Mouse (Mus musculus): Measurements from ENCODE around the gene Nxf1. TPM values are rescaled to one million over a fixed set of nuclear protein-coding genes. Genes with fewer than 3 reads are reported as not detected.

The Nxf1 gene
- total RNA-seq, 1 experiment from 2014 or later, result 183 TPM

DNA sequence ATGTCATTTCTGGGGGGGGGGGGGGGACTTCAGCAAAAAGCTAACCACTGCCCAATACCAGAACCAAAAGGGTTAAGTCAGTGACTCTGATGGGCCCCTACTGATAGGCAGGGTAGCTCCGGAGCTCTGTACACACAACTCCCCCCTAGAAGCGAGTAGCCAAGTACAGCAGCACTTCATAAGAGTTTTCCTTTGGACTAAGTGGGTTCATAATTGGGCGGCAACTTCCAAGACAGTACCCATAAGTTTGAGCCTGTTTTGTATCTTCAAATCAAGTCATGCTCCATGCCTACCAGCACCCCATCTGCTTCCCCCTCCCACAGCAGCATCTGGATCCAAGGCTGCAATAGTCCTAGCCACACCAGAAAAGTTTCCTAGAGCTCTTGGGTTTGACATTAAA is 1.2 kb upstream of the Nxf1 start:
- no peak for ATAC-seq (ENCODE audit: extremely low read depth, insufficient number of reproducible peaks, low FRiP score, poor library complexity, severe bottlenecking)

DNA sequence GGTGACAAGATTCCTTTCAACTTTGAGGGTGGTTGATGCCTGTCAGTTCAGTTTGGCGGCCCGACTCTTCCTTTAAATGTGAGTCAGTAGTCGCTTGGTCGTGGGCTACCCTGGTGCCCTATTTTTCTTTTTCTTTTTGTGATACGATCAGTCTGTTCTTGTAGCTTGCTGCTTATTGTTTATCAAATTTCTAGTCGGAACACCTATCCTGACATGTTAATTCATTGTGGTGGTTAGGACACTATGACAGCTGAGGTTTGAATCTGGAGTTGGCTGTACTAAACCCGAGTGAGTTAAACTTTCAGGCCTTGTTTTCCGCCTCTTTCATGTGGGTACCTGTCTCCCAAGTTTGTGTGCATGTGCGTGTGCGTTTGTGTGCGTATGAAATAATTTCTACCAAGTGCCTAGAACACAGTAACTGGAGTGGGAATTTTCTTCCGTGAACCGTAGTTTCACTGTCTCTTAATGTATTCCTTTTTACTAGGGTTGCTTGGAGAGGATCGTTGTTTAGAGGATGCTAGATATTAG is 662 bp downstream of the Nxf1 start:
- ATAC-seq (ENCODE audit: extremely low read depth, insufficient number of reproducible peaks, low FRiP score, poor library complexity, severe bottlenecking), result no peak

DNA sequence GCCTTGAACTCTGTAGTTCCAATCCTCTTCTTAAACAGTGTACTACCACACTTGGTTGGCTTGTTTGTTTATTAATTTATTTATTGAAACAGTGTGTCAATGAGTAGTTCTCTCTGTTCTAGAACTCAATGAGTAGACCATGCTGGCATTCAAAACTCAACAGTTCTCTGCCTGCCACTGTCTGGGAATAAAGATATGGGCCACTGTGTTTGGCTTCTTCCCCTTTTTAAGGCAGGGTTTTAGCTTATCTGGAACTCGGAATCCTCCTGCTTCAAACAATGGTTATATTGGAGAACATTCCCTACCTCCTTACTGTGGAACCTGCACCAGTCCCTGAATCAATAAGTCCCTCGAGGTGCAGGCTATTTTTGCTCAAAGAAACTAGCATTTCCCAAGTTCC is 2.0 kb downstream of the Nxf1 start:
- no peak for ATAC-seq (ENCODE audit: extremely low read depth, insufficient number of reproducible peaks, low FRiP score, poor library complexity, severe bottlenecking)

DNA sequence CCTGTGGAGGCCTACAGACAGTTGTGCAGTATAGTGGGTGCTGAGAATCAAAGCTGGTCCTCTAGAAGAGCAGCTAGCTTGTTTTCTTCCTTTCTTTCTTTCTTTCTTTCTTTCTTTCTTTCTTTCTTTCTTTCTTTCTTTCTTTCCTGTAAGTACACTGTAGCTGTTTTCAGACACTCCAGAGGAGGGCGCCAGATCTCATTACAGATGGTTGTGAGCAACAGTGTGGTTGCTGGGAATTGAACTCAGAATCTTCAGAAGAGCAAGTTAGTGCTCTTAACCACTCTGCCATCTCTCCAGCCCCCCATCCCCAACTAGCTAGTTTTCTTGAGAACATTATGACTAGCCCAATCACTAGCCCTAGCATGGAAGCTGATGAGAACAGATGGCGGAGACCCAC is 3.9 kb downstream of the Nxf1 start:
- ATAC-seq (ENCODE audit: extremely low read depth, insufficient number of reproducible peaks, low FRiP score, poor library complexity, severe bottlenecking), result no peak

DNA sequence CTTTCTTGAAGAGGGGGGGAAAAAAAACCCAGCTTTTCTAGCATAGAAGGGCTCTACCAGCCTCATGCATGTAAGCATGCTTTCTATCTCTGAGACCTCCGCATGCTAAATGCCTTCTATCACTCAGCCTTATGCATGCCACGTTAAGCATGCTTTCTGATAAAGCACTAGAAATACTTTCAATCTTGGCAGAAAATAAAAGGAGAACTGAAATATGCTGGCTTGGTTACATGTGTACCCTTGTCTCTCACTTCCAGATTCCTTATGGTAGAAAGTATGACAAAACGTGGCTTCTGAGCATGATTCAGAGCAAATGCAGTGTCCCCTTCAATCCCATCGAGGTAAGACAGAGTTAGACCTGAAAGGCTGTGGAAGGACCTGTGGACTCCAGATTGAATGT is 6.4 kb downstream of the Nxf1 start:
- ATAC-seq (ENCODE audit: extremely low read depth, insufficient number of reproducible peaks, low FRiP score, poor library complexity, severe bottlenecking), result no peak

DNA sequence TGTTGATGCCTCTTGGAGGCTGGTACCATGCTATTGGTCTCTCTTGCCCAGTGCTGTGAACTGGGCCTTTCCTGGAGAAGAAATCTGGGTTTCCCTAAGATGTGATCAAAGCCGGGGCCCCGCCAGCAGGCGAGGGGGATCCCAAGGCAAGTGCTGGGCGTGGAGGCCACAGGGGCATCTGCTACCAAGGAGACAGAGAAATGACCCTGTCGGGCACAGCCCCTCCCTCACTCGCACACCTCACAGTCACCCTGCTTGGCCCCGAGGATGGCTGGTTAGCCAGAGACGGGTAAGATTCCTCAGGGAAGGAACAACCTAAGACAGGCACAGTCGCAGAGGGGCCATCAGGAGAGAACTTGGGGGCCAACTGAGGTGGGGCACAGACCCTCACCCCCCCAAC is 8.7 kb downstream of the Nxf1 start:
- no peak for ATAC-seq (ENCODE audit: extremely low read depth, insufficient number of reproducible peaks, low FRiP score, poor library complexity, severe bottlenecking)

DNA sequence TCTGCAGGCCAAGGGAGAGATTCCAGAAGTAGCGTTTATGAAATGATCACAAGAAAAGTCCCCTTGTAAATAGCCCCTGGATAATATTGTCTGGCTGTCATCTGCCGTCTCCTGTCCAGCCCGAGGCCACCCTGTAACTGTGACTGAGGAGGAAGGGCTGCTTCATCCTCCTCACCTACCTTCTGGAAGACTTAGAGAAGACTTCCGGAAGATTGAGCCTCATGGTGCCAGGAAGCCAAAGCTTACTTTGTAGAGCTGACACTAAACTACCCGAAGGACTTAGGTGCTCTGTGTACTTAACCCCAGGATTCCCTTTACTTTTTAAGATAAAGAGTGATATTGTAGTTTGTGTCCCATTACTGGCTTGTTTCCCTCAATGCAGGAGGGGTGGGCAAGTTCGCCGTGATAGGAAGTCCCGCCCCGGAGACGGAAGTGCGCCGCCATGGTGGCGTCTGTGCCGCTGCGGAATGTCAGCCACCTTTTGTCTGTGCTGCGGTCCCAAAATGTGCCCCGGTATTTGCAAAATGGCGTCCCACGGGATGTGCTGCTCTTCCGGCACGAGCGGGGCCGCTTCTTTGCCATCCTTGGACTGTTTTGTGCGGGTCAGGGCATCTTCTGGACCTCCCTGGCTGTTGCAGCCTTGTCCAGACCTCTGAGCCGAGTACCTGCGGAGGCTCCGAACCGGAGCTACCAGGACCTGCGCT is 13.8 kb downstream of the Nxf1 start, which contains the start of gene Tmem223:
Gene Tmem223 (plus strand): TSS at position 430 of the 704 bp plus-strand sequence.
- ATAC-seq (ENCODE audit: extremely low read depth, insufficient number of reproducible peaks, low FRiP score, poor library complexity, severe bottlenecking), result peak; percentile 62

DNA sequence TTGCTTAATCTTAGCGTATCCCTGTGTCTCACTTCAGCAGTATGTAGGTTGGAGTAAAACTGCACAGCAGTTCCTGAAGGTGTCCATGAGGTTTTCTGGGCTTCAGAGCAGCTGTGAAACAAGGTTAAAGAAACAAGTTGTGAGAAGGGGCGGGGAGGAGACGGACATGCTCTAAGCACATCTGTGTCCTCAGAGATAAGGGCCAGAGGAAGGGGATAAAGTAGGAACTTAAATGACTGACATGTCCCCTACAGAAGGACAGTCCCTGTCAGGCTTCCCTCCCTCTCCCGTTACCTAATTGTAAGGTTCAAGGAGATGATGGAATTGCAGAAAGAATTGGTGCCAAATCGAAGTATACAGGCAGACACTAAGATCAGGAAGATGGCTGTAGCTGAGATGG is 16.1 kb downstream of the Nxf1 start:
- ATAC-seq (ENCODE audit: extremely low read depth, insufficient number of reproducible peaks, low FRiP score, poor library complexity, severe bottlenecking), result no peak

DNA sequence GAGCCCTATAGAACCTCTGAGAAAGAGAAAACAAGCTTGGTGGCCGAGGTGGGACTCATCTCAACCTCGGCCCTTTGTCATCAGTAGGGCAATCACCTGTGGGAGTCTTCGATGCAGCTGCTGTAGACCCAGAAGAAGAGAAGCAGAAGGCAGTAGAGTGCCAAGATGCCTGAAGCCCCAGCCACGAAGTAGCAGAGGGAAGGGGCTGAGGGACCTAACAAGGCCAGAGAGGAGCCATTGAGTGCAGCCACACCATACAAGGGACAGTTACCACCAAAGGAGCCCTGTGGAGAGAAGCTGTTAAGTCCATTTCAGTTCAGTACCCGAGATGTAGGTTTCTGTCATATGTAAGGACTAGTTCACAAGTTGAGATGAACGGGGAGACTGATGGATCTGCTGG is 16.5 kb downstream of the Nxf1 start:
- ATAC-seq (ENCODE audit: extremely low read depth, insufficient number of reproducible peaks, low FRiP score, poor library complexity, severe bottlenecking), result no peak

DNA sequence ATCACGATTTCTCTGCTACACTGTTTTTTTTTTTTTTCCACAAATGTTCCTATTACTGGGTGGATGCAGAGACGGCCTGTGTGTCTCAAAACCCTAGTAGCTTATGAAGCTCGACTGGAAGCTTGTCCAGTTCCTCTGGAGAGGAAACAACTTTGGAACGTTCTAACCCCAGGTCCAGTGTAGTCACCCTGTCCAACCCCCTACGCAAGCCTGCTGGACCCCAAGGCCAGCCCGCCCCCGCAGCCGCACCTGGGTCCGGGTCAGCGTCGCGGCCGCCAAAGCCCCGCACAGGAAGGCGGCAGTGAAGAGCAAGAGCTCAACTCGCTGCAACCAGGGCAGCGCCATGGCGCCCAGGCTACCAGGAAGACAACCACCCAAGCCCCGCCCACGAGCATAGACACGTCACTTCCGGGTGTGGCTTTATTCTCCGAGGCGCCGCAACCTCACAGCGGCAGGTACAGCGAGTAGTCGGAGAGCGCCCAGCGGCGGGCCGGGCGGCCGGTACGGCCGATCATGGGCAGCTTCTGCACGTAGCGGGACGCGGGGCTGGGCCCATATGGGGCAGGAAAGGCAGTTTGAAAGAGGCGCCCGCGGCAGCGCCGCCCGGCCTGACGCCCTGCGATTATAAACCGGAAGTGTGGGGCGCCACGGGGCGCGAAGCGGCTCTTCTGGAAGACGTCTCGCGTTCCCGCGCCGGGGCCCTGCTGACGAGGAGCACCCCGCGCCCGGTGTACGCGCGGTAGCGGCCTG is 17.4 kb downstream of the Nxf1 start, which contains the start of gene Tmem179b:
Gene Tmem179b (minus strand): TSS at position 382 of the 750 bp plus-strand sequence.
- ATAC-seq (ENCODE audit: extremely low read depth, insufficient number of reproducible peaks, low FRiP score, poor library complexity, severe bottlenecking), result peak; percentile 91

DNA sequence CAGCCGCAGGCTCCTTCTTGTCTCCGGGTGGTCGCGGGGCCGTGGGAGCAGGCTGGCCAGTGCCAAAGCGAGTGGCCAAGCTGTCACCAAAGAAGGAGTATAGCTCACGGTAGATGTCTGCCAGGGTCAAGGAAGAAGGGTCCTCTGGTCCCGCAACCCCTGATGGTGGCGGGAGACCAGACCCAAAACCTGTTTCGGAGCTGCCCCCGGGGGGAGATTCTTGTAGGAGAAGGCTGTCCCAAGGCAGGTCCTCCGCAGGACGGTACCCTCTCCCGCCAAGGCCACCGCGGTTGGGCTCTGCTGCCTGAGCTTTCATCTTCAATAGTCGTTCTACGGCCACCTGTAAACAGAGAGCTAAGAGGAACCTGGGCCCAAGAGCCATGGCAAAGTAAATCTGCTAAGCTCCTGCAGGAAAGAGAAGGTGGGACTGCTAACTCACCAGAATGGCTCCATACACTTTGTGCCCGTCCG is 18.1 kb downstream of the Nxf1 start:
- ATAC-seq (ENCODE audit: extremely low read depth, insufficient number of reproducible peaks, low FRiP score, poor library complexity, severe bottlenecking), result no peak

DNA sequence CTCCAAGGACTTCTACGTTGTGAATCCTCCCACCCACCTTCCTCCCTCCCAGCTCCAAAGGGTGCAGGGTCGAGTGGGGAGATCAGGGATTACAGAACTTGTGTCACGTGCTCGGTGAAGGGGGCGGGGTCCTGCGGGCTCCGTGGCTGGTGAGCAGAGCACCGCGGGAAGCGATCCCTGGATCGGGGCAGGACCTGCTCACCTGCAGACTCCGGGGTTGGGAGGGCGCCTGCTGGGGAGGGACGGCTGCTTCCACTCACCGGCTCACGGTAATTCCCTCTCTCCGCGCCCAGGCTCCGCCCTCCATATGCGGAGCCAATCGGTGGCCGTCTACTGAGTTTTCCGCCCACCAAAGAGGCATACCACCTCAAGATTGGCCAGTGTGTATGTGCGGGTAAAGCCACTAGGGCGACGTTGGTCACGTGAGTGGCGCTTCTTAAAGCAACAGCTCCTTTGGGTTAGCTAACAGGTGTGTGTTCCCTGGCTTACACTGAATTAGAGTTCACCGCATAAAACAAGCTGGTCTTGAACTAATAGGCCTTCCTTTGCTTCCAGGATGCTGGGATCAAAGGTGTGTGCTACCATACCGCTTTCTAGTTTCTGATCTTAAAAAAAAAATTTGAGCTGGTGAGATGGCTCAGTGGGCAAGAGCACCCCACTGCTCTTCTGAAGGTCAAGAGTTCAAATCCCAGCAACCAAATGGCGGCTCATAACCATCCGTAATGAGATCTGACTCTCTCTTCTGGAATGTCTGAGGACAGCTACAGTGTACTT is 29.3 kb downstream of the Nxf1 start, which contains the start of gene Taf6l:
Gene Taf6l (minus strand): TSS at position 410 of the 774 bp plus-strand sequence.
- ATAC-seq (ENCODE audit: extremely low read depth, insufficient number of reproducible peaks, low FRiP score, poor library complexity, severe bottlenecking), result peak; percentile 98

DNA sequence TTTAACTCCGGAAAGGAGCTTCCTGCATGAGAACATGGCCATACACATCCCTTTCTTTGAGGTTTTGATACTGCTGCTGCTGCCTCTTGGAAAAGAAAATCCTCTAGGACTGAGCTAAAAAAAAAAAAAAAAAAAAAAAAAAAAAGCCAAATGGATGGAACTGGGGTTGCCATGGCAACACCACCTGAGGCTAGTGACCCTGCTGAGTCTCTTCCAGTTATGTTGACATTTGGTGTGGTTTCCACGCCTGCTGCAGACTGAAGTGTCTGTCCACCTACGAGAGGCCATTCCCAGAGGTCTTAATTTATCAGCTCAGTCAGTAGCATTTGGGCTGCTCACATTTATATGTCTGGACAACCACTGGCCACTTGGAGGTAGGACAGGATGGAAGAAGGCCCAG is 31.6 kb downstream of the Nxf1 start:
- no peak for ATAC-seq (ENCODE audit: extremely low read depth, insufficient number of reproducible peaks, low FRiP score, poor library complexity, severe bottlenecking)

DNA sequence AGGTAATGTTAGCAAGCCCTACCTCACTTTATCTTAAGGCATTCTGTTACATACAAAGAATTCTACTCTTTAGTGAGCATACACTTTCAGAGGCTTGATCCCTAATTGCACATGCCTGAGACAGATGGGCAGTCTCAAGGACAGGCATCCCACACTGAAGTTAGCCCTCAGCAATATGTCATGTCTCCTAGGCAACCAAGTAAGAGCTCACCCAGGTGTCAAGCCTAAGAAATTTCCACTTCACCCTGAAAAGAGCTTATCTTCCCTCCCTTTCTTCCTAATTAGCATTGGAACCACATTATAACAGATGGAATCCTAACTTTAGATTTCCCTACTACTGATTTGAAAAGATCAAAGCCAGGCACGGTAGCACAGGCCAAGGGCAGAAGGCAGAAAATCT is 32.3 kb downstream of the Nxf1 start:
- no peak for ATAC-seq (ENCODE audit: extremely low read depth, insufficient number of reproducible peaks, low FRiP score, poor library complexity, severe bottlenecking)

DNA sequence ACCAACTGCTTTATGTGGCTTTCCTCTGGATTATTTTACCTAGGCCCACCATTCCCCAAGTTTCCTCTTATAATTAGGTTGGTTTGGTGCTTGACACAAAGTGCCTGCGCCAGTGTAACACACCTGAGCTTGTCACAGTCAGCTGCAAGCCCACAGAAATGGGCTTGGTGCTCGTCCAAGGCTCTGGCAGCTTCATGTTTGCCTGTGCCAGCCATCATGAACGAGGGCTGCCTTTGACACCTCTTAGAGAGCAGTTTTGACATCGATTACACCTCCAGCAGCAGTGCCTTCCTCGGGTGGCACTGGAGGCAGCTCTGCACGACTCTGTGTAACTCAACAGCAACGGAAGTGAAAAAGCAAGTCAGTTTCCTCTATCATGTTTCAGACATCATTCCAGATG is 33.3 kb downstream of the Nxf1 start:
- ATAC-seq (ENCODE audit: extremely low read depth, insufficient number of reproducible peaks, low FRiP score, poor library complexity, severe bottlenecking), result no peak

DNA sequence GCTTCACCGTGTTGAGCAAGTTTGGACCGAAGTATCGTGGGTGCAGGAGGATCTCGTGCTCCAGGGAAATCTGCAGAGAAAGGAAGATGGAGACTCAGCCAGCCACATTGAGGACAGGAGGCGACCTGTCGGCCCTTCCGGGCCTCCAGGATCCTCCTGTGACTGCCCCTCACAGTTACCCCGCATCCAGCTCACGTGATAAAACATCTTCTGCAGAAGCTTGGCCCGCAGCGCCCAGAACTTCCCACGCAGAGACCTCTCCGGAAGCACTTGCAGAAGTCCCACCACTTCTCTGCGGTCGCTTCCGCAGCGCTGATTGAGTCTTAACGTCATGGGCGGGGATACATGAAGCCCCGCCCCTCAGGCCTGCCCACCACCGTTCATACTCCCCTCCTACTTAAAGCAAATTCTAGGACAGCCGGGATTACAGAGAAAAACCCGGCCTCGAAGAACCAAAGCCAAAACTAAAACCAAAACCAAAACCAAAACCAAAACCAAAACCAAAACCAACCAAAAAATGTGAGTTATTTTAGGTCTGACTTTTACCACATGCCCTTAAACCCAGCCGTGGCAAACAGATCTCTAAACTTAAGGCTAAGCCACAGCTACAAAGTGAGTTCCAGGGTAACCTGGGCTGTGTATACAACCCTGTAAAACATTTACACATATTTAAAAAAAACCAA is 41.5 kb downstream of the Nxf1 start, which contains the start of gene Polr2g:
Gene Polr2g (minus strand): TSS at position 314 of the 683 bp plus-strand sequence.
- peak; percentile 63 for ATAC-seq (ENCODE audit: extremely low read depth, insufficient number of reproducible peaks, low FRiP score, poor library complexity, severe bottlenecking)

DNA sequence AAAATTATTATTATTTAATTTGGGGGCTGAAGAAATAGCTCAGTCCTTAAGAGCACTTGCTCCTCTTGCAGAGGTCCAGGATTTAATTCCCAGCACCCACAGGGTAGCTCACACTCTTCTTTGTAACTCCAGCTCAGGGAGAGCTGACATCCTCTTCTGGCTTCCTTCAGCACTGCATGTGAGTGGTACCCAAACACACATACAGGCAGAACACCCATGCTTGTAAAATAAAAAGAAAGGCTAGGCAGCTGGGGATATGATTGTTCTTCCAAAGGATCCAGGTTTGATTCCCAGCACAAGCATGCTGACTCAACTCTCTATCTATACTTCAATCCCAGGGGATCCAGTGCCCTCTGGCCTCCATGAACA is 42.1 kb downstream of the Nxf1 start:
- no peak for ATAC-seq (ENCODE audit: extremely low read depth, insufficient number of reproducible peaks, low FRiP score, poor library complexity, severe bottlenecking)

DNA sequence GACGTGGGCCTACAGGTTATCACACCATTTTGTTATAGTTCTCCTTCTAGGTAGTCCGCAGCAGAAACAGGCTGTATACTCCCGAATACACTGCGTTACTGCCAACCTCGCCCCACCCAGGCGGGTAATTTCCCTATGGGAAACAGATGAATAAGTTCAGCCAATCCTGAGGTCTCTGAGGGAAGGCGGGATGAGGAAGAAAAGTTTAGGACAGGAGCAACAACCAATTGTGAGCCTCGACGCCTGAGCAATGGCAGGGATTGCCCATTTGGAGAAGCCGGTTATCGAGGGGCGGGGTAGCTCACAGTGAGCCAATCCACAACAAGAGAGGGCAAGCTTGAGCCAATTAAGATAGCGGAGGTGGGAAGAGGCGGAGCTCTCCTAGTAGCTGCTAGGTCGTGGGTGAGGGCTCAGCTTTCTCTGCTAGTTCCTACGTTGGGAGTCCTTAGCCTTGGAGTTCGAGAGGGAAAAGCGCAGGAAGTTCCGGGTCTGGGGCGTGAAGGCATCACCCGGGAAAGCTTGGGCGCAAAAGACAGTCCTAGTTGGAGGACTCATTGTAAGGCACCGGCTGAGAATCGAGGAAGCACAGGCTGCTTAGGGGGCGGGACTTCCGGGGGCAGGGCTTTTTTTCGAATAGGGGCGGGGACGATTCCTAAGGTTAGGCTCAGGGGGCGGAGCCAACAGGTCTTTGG is 45.4 kb downstream of the Nxf1 start, which contains the start of gene Zbtb3:
Gene Zbtb3 (plus strand): TSS at position 426 of the 692 bp plus-strand sequence.
- ATAC-seq (ENCODE audit: extremely low read depth, insufficient number of reproducible peaks, low FRiP score, poor library complexity, severe bottlenecking), result peak; percentile 92
